Mouse (Mus musculus) hindbrain, embryonic 13.5 days (tissue): ENCODE results near the gene Ptpra. TPM values are rescaled to one million over a fixed set of nuclear protein-coding genes. Genes with fewer than 3 reads are reported as not detected.

Experiments
- ATAC-seq: fragments of 200-750 bp; cut with Nextera tagmentation; 2 replicates; pipeline ENCODE4 v1.8.0; 2017; ENCODE audit warnings: moderate TSS enrichment; ENCODE audit not compliant: low FRiP score
- H3K27ac ChIP-seq: fragments of 300-500 bp; sonication (generic); 2 replicates; pipeline ENCODE4 v1.5.1; 2015; ENCODE audit warnings: inconsistent platforms, mild to moderate bottlenecking, moderate library complexity
- H3K27me3 ChIP-seq: fragments of 300-500 bp; sonication (generic); 2 replicates; pipeline ENCODE4 v1.6.1; 2015; ENCODE audit warnings: mild to moderate bottlenecking, inconsistent platforms
- H3K36me3 ChIP-seq: fragments of 300-500 bp; sonication (generic); 2 replicates; pipeline ENCODE4 v1.6.1; 2015; ENCODE audit warnings: mild to moderate bottlenecking, inconsistent platforms
- H3K4me1 ChIP-seq: fragments of 300-500 bp; sonication (generic); replicated peaks from 2 replicates; pipeline ENCODE4 v1.6.1; 2015; ENCODE audit warnings: inconsistent platforms
- H3K4me2 ChIP-seq: fragments of 300-500 bp; sonication (generic); 2 replicates; pipeline ENCODE4 v1.6.1; 2015; ENCODE audit warnings: inconsistent platforms, mild to moderate bottlenecking, moderate library complexity
- H3K4me3 ChIP-seq: fragments of 300-500 bp; sonication (generic); 2 replicates; pipeline ENCODE4 v1.5.1; 2015; ENCODE audit warnings: mild to moderate bottlenecking, inconsistent platforms
- H3K9ac ChIP-seq: fragments of 300-500 bp; sonication (generic); 2 replicates; pipeline ENCODE4 v1.6.1; 2015; ENCODE audit warnings: mild to moderate bottlenecking, inconsistent platforms
- H3K9me3 ChIP-seq: fragments of 300-500 bp; sonication (generic); 2 replicates; pipeline ENCODE4 v1.6.1; 2016; ENCODE audit warnings: inconsistent platforms
- WGBS: fragments of 180-500 bp; shearing (Covaris S2); methylation state at CpG from one replicate; pipeline ENCODE4 v1.1.7; 2015; 5-methylcytosine and 5-hydroxymethylcytosine counted together
- microRNA-seq: library from miRNA; unstranded; fragments of <30 nt; microRNA quantifications from one replicate; pipeline ENCODE4, GENCODE M21; 2016
- polyA plus RNA-seq: library from polyadenylated mRNA; unstranded; fragments of >200 nt; fragmentation: Nextera tagmentation; extraction: Ambion mirVana; gene quantifications from 2 replicates; pipeline ENCODE4 v1.2.1, GENCODE M21; 2015

The Ptpra gene
- polyA plus RNA-seq, 1 experiment from 2014 or later: 126 TPM

- no peak for ATAC-seq
- Histone ChIP-seq H3K4me1 (no peaks in the 10 kb centered on the region), H3K4me2 (no peak overlapping the region), H3K4me3 (no peak overlapping the region), H3K9ac (no peak overlapping the region), H3K9me3 (no peaks in the 10 kb centered on the region), H3K27me3 (no peaks in the 10 kb centered on the region), H3K27ac (no peak overlapping the region), H3K36me3 (peaks cover 30% of the 10 kb centered on the region)
- 100% methylated on average over 2 of the region's 2 CpGs for WGBS
Observed at GRCm38 (mm10) chr2:130589761-130590160, 139.7 kb downstream of the Ptpra start.

GRCm38 (mm10) chr2:130591016-130591415 is 140.9 kb downstream of the Ptpra start:
- Histone ChIP-seq H3K9me3 (no peaks in the 10 kb centered on the region), H3K9ac (no peak overlapping the region), H3K4me3 (no peak overlapping the region), H3K36me3 (peaks cover 42% of the 10 kb centered on the region), H3K27ac (no peak overlapping the region), H3K4me1 (no peaks in the 10 kb centered on the region), H3K4me2 (no peak overlapping the region), H3K27me3 (no peaks in the 10 kb centered on the region)
- no peak for ATAC-seq
- 93% methylated on average over 2 of the region's 2 CpGs for WGBS

GRCm38 (mm10) chr2:130595596-130595995 is 145.5 kb downstream of the Ptpra start:
- Histone ChIP-seq H3K4me3 (no peak overlapping the region), H3K27me3 (no peaks in the 10 kb centered on the region), H3K36me3 (peaks cover 76% of the 10 kb centered on the region), H3K4me2 (no peak overlapping the region), H3K4me1 (no peaks in the 10 kb centered on the region), H3K27ac (no peak overlapping the region), H3K9me3 (no peaks in the 10 kb centered on the region), H3K9ac (no peak overlapping the region)
- WGBS: 96% methylated on average over 1 of the region's 1 CpGs
- no peak for ATAC-seq

GRCm38 (mm10) chr2:130597601-130598010 is 147.5 kb downstream of the Ptpra start:
- no peak overlapping the region for H3K4me2 ChIP-seq
- no peak overlapping the region for H3K4me3 ChIP-seq
- no peaks in the 10 kb centered on the region for H3K4me1 ChIP-seq
- ATAC-seq: no peak
- H3K9ac ChIP-seq: no peak overlapping the region
- WGBS: 8% methylated on average over 1 of the region's 1 CpGs
- no peak overlapping the region for H3K27ac ChIP-seq
- no peaks in the 10 kb centered on the region for H3K27me3 ChIP-seq
- H3K36me3 ChIP-seq: peaks cover 80% of the 10 kb centered on the region
- no peaks in the 10 kb centered on the region for H3K9me3 ChIP-seq

- ATAC-seq: no peak
- Histone ChIP-seq H3K9me3 (no peaks in the 10 kb centered on the region), H3K4me2 (no peak overlapping the region), H3K36me3 (peaks cover 84% of the 10 kb centered on the region), H3K27me3 (no peaks in the 10 kb centered on the region), H3K9ac (no peak overlapping the region), H3K4me3 (no peak overlapping the region), H3K27ac (no peak overlapping the region), H3K4me1 (no peaks in the 10 kb centered on the region)
- WGBS: 79% methylated on average over 3 of the region's 3 CpGs
Observed at GRCm38 (mm10) chr2:130598399-130598798, 148.3 kb downstream of the Ptpra start.

- Histone ChIP-seq H3K27me3 (no peaks in the 10 kb centered on the region), H3K27ac (no peak overlapping the region), H3K4me2 (no peak overlapping the region), H3K9me3 (no peaks in the 10 kb centered on the region), H3K9ac (no peak overlapping the region), H3K4me3 (no peak overlapping the region), H3K4me1 (no peaks in the 10 kb centered on the region), H3K36me3 (peaks cover 64% of the 10 kb centered on the region)
- 87% methylated on average over 4 of the region's 4 CpGs for WGBS
- no peak for ATAC-seq
Observed at GRCm38 (mm10) chr2:130602195-130602594, 152.1 kb downstream of the Ptpra start.

Small RNA genes lying within 50 kb of the gene (microRNA-seq; reads per million reads assigned to microRNA genes)
- gene Gm23876: not detected

Other genes starting within 250 kb of the Ptpra start
- 230 and 253 TPM in 2 replicates for gene Nop56, start 175.8 kb upstream of the Ptpra start, polyA plus RNA-seq
- gene Idh3b, start 165.7 kb upstream of the Ptpra start, polyA plus RNA-seq: 156 and 157 TPM in 2 replicates
- gene Ebf4, start 155.1 kb upstream of the Ptpra start, polyA plus RNA-seq: 2.6 and 3.1 TPM in 2 replicates
- 29.0 and 32.6 TPM in 2 replicates for gene Cpxm1, start 52.7 kb upstream of the Ptpra start, polyA plus RNA-seq
- gene Gm28372, start 45.0 kb upstream of the Ptpra start, polyA plus RNA-seq: 0.16 TPM in 1 of 2 replicates, not detected in the other
- 0.68 and 0.83 TPM in 2 replicates for gene 1700020A23Rik, start 45.0 kb upstream of the Ptpra start, polyA plus RNA-seq
- 0.23 and 0.38 TPM in 2 replicates for gene Tmem239, start 43.8 kb upstream of the Ptpra start, polyA plus RNA-seq
- gene Vps16, start 25.9 kb upstream of the Ptpra start, polyA plus RNA-seq: 99.9 and 113 TPM in 2 replicates
- 12.0 and 12.2 TPM in 2 replicates for gene Pced1a, start 25.6 kb upstream of the Ptpra start, polyA plus RNA-seq
- 83.9 and 88.8 TPM in 2 replicates for gene Mrps26, start 113.5 kb downstream of the Ptpra start, polyA plus RNA-seq
- gene Oxt, start 125.9 kb downstream of the Ptpra start, polyA plus RNA-seq: not detected in 2 replicates
- not detected in 2 replicates for gene Avp, start 132.3 kb downstream of the Ptpra start, polyA plus RNA-seq
- gene Fastkd5, start 179.7 kb downstream of the Ptpra start, polyA plus RNA-seq: 11.7 and 12.9 TPM in 2 replicates
- gene Ubox5, start 179.8 kb downstream of the Ptpra start, polyA plus RNA-seq: 11.5 and 11.8 TPM in 2 replicates
- gene Lzts3, start 192.5 kb downstream of the Ptpra start, polyA plus RNA-seq: 10.5 and 11.1 TPM in 2 replicates
- gene Ddrgk1, start 214.4 kb downstream of the Ptpra start, polyA plus RNA-seq: 72.0 and 74.1 TPM in 2 replicates
- gene Itpa, start 217.3 kb downstream of the Ptpra start, polyA plus RNA-seq: 141 and 143 TPM in 2 replicates
- 0.32 and 1.1 TPM in 2 replicates for gene Slc4a11, start 247.2 kb downstream of the Ptpra start, polyA plus RNA-seq